Mouse (Mus musculus): ENCODE data around the gene Sgk1. TPM values are rescaled to one million over a fixed set of nuclear protein-coding genes. Genes with fewer than 3 reads are reported as not detected.

The Sgk1 gene
- total RNA-seq, 1 experiment: 217 TPM

- peak; percentile 57 for DNase-seq (ENCODE audit: low read depth, low spot score)
- H3K4me1 ChIP-seq (ENCODE audit: control insufficient read depth in 2 of 2, insufficient read depth in 2 of 2, low read length in 2 of 2, poor library complexity in 1 of 2): peaks cover 22 to 39% of the 10 kb centered on the region in 2 experiments
- no peak for TF ChIP-seq MAFK (IDR thresholded peaks at IDR 0.05; ENCODE audit: insufficient read depth, low read depth, low read length)
- TF ChIP-seq HCFC1 (IDR thresholded peaks at IDR 0.05; ENCODE audit: borderline replicate concordance, insufficient read depth, low read length): no peak
- TF ChIP-seq ZNF384 (IDR thresholded peaks at IDR 0.05; ENCODE audit: low read depth, low read length): peak; percentile 96
- TF ChIP-seq ZC3H11A (IDR thresholded peaks at IDR 0.05; ENCODE audit: borderline replicate concordance, low read depth, low read length): no peak
- TF ChIP-seq CHD2 (IDR thresholded peaks at IDR 0.05; ENCODE audit: low read depth, low read length): peak; percentile 56; the same call in 1 of the 2 replicates
- no peak overlapping the region for H3K4me3 ChIP-seq (ENCODE audit: insufficient read depth in 1 of 2, low read depth in 1 of 2, low read length in 2 of 2, poor library complexity in 1 of 2, severe bottlenecking in 1 of 2)
- H3K36me3 ChIP-seq (ENCODE audit: control insufficient read depth, insufficient read depth, low read length, poor library complexity, severe bottlenecking): no peaks in the 10 kb centered on the region
- no peaks in the 10 kb centered on the region for H3K9me3 ChIP-seq (ENCODE audit: control insufficient read depth, insufficient read depth, low read depth, low read length)
- in situ Hi-C loops (cut with MboI; ENCODE audit: low sequenced_read_pairs in 2 of 2, unreplicated experiment in 2 of 2): no loop called here
- peak overlapping the region; percentile 44 for H3K9ac ChIP-seq (ENCODE audit: insufficient read depth, low read depth, low read length, poor library complexity, severe bottlenecking)
- peak overlapping the region; percentile 87; the same call in 1 of the 2 replicates for H3K27ac ChIP-seq (ENCODE audit: insufficient read depth, low read depth, low read length, poor library complexity, severe bottlenecking)
These were observed 36.2 kb upstream of the Sgk1 start for GRCm38 (mm10) chr10:21845601-21846282.

- Histone ChIP-seq H3K4me3 (ENCODE audit: insufficient read depth in 1 of 2, low read depth in 1 of 2, low read length in 2 of 2, poor library complexity in 1 of 2, severe bottlenecking in 1 of 2) (no peak overlapping the region), H3K4me1 (ENCODE audit: control insufficient read depth in 2 of 2, insufficient read depth in 2 of 2, low read length in 2 of 2, poor library complexity in 1 of 2) (peaks cover 22 to 39% of the 10 kb centered on the region in 2 experiments), H3K9me3 (ENCODE audit: control insufficient read depth, insufficient read depth, low read depth, low read length) (no peaks in the 10 kb centered on the region), H3K27ac (ENCODE audit: insufficient read depth, low read depth, low read length, poor library complexity, severe bottlenecking) (peak overlapping the region; percentile 87; the same call in 1 of the 2 replicates), H3K36me3 (ENCODE audit: control insufficient read depth, insufficient read depth, low read length, poor library complexity, severe bottlenecking) (no peaks in the 10 kb centered on the region), H3K9ac (ENCODE audit: insufficient read depth, low read depth, low read length, poor library complexity, severe bottlenecking) (peak overlapping the region; percentile 44; the same call in 1 of the 2 replicates)
- in situ Hi-C loops (cut with MboI; ENCODE audit: low sequenced_read_pairs in 2 of 2, unreplicated experiment in 2 of 2): no loop called here
- no peak for DNase-seq (ENCODE audit: low read depth, low spot score)
- TF ChIP-seq ZC3H11A (IDR thresholded peaks at IDR 0.05; ENCODE audit: borderline replicate concordance, low read depth, low read length): no peak
- TF ChIP-seq CHD2 (IDR thresholded peaks at IDR 0.05; ENCODE audit: low read depth, low read length): no peak
- no peak for TF ChIP-seq MAFK (IDR thresholded peaks at IDR 0.05; ENCODE audit: insufficient read depth, low read depth, low read length)
- no peak for TF ChIP-seq HCFC1 (IDR thresholded peaks at IDR 0.05; ENCODE audit: borderline replicate concordance, insufficient read depth, low read length)
- TF ChIP-seq ZNF384 (IDR thresholded peaks at IDR 0.05; ENCODE audit: low read depth, low read length): no peak
These were observed 35.6 kb upstream of the Sgk1 start for GRCm38 (mm10) chr10:21846366-21846765.

- Histone ChIP-seq H3K36me3 (ENCODE audit: control insufficient read depth, insufficient read depth, low read length, poor library complexity, severe bottlenecking) (no peaks in the 10 kb centered on the region), H3K9me3 (ENCODE audit: control insufficient read depth, insufficient read depth, low read depth, low read length) (no peaks in the 10 kb centered on the region), H3K4me1 (ENCODE audit: control insufficient read depth in 2 of 2, insufficient read depth in 2 of 2, low read length in 2 of 2, poor library complexity in 1 of 2) (peaks cover 22 to 39% of the 10 kb centered on the region in 2 experiments), H3K27ac (ENCODE audit: insufficient read depth, low read depth, low read length, poor library complexity, severe bottlenecking) (peak overlapping the region; percentile 87), H3K4me3 (ENCODE audit: insufficient read depth in 1 of 2, low read depth in 1 of 2, low read length in 2 of 2, poor library complexity in 1 of 2, severe bottlenecking in 1 of 2) (no peak overlapping the region), H3K9ac (ENCODE audit: insufficient read depth, low read depth, low read length, poor library complexity, severe bottlenecking) (peak overlapping the region; percentile 41; the same call in 1 of the 2 replicates)
- no peak for TF ChIP-seq MAFK (IDR thresholded peaks at IDR 0.05; ENCODE audit: insufficient read depth, low read depth, low read length)
- in situ Hi-C loops (cut with MboI; ENCODE audit: low sequenced_read_pairs in 2 of 2, unreplicated experiment in 2 of 2): no loop called here
- no peak for DNase-seq (ENCODE audit: low read depth, low spot score)
These were observed 34.8 kb upstream of the Sgk1 start for GRCm38 (mm10) chr10:21847026-21847820.

GRCm38 (mm10) chr10:21847931-21848670, 33.9 kb upstream of the Sgk1 start:
- H3K9me3 ChIP-seq (ENCODE audit: control insufficient read depth, insufficient read depth, low read depth, low read length): no peaks in the 10 kb centered on the region
- H3K4me1 ChIP-seq (ENCODE audit: control insufficient read depth in 2 of 2, insufficient read depth in 2 of 2, low read length in 2 of 2, poor library complexity in 1 of 2): peaks cover 22 to 37% of the 10 kb centered on the region in 2 experiments
- H3K4me3 ChIP-seq (ENCODE audit: insufficient read depth in 1 of 2, low read depth in 1 of 2, low read length in 2 of 2, poor library complexity in 1 of 2, severe bottlenecking in 1 of 2): peak overlapping the region; percentile 22 to 38; a peak in 3 of 4 replicates
- H3K27ac ChIP-seq (ENCODE audit: insufficient read depth, low read depth, low read length, poor library complexity, severe bottlenecking): peak overlapping the region; percentile 87
- no peak for DNase-seq (ENCODE audit: low read depth, low spot score)
- in situ Hi-C loops (cut with MboI; ENCODE audit: low sequenced_read_pairs in 2 of 2, unreplicated experiment in 2 of 2): no loop called here
- H3K36me3 ChIP-seq (ENCODE audit: control insufficient read depth, insufficient read depth, low read length, poor library complexity, severe bottlenecking): no peaks in the 10 kb centered on the region
- TF ChIP-seq CHD2 (IDR thresholded peaks at IDR 0.05; ENCODE audit: low read depth, low read length) (no peak), ZNF384 (IDR thresholded peaks at IDR 0.05; ENCODE audit: low read depth, low read length) (no peak)
- H3K9ac ChIP-seq (ENCODE audit: insufficient read depth, low read depth, low read length, poor library complexity, severe bottlenecking): peak overlapping the region; percentile 51; the same call in 1 of the 2 replicates

Data from ES-E14 (cell line).